Mouse (Mus musculus) kidney, adult 2 months (tissue): Measurements from ENCODE around the gene Vash1.

Experiments used
- CTCF ChIP-seq: fragments of 200-500 bp; conservative IDR thresholded peaks from 2 replicates; pipeline ENCODE4 v1.5.1; 2011; ENCODE audit warnings: low read depth, mild to moderate bottlenecking, control low read depth, low read length, moderate library complexity, mixed read lengths; ENCODE audit not compliant: insufficient read depth, insufficient read length
- POLR2A ChIP-seq: fragments of 200-500 bp; IDR thresholded peaks from one replicate; pipeline ENCODE4 v1.6.1; 2011; ENCODE audit warnings: low read depth, low read length, control low read depth

- no peak for TF ChIP-seq CTCF
- no peak for TF ChIP-seq POLR2A
Measured at GRCm38 (mm10) chr12:86685275-86685674, 6.8 kb downstream of the Vash1 start.
